Mouse (Mus musculus) lung, postnatal 4 days (tissue): Measurements from ENCODE around the gene Fmnl1.

ENCODE experiments used
- DNase-seq, 2 experiments: peaks; one replicate each; pipeline ENCODE4 v3.0.0; 2021

The Fmnl1 gene

DNA sequence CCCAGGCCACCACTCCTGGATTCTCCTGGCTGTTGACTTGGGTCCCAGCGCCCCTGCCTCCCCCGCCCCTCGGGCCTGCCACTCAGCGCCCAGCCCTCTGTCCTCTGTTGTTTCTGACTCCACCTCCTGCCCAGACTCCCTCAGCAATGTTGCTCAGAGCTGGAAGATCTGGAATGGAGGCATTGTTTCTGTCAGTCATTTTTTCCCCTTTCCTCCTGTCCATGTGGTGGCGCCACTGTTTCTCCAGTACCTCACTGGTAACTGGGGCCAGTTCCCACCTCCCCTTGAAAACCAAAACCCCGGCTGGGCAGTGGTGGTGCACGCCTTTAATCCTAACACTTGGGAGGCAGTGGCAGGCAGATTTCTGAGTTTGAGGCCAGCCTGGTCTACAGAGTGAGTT is 9.5 kb upstream of the Fmnl1 start:
- DNase-seq, result no peak

DNA sequence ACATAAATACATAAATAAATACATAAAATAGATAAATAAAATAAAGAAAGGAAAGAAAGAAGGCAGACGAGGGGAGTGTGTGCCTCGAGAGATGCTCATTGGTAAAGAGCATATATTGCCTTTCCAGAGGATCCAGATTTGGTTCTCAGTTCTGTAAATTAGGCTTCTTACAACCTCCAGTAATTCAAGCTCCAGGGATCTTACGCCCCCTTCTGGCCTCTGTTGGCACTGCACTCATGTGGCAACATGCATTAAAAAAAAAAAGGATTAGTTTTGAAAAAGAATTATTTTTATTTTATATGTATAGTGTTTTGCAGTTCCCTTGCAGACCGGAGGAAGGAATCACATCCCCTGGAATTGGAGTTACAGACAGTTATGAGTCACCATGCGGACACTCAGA is 8.8 kb upstream of the Fmnl1 start:
- peak in 1 of 2 experiments; percentile 47 for DNase-seq

DNA sequence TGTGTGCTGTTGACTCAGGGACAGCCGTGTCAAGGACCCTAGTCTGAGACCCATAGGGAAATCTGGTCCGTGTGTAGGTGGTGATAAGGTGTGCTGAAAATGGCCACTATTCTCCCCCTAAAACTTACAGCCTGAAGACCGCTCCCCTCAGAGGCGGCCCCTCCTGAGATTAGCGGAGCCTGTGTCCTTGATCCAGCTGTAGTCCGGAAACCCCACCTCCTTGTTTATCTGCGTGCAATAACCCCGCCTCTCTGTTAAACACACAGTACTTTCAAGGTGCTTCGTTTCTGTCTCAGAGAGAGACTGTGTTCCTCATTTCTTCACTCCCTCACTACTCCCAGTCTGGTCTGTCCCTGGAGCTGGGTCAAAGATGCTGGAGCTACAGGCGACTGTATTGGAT is 6.5 kb upstream of the Fmnl1 start:
- peak in 1 of 2 experiments; percentile 35 for DNase-seq

DNA sequence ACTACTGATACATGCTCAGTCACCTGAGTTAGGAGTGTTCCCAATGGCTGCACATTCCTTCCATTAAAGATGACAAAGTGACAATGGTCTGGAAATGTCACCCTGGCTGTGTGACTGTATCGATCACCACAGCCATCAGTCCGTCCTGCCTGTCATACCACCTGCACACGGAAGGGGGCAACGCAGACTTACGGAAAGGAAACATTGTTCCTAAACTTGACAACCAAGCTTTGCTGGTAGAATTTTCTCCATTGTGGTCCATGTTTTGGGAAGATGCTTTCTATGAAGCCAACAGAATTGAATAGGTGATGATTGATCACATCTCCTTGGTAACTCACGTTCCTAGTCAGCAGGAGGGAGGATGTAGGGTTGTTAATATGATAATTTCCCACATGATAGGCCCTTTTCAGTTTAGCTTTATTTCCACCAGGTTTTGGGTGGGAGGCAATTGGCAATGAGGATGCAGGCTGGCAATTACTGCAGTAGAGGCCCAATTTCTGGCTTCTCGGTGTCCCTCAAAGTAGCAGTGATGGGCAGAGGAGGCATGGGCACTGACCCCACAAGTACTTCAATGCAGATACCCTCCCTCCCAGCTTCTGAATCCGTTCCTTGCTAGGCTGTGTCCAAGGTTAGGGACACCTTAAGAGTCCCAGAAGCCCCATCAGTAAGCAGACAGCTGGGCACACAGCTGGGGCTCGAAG is 2.1 kb upstream of the Fmnl1 start:
- peak; percentile 61 to 81 for DNase-seq

DNA sequence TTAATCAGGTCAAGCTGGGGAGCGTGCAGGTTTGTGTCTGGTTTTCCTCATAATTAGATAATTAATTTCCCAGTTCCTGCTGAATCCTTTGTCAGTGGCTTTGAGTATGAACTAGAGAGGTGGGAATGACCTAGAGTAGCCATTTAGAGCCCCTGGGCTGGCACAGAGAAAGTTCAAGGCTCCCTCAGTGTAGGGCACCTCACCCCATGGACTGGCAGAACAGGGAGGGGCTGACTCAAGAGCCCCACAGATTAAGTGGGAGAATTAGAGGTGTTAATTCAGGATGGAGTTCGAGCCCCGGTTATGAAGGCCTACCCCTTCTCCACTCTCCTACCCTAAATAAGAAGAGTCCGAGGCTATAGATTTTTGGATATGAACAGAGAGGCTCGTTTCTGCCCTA is 1.2 kb upstream of the Fmnl1 start:
- no peak for DNase-seq

DNA sequence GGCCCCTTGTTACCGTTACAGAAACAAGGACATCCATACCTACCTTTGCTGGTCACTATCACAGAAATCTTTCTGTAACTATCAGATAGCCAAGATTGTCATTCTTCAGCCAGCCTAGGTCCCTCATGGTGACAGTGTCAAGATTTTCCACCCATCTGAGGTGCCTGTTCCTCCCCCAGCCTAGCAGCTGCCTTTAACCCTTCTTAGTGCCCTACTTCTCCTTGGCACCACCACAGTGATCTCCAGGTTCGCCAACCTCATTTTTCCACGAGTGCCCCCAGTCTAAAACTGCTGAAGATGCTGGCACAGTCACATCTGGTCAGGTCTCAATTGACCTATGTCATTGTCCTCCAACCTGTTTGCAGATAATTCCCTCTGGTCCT is 805 bp upstream of the Fmnl1 start:
- DNase-seq, result no peak

DNA sequence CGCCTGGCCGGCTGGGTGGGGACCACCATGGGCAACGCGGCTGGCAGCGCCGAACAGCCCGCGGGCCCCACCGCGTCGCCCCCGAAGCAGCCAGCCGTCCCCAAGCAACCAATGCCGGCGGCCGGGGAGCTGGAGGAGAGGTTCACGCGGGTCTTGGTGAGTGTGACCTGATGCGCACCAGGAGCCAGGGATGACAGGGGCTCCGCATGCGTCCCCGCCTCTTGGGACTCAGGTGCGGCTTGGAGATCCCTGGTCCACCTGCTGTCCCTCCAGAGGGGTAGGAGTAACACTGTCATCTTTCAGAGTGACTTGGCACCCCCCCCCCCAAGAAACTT is 346 bp downstream of the Fmnl1 start:
- no peak for DNase-seq

DNA sequence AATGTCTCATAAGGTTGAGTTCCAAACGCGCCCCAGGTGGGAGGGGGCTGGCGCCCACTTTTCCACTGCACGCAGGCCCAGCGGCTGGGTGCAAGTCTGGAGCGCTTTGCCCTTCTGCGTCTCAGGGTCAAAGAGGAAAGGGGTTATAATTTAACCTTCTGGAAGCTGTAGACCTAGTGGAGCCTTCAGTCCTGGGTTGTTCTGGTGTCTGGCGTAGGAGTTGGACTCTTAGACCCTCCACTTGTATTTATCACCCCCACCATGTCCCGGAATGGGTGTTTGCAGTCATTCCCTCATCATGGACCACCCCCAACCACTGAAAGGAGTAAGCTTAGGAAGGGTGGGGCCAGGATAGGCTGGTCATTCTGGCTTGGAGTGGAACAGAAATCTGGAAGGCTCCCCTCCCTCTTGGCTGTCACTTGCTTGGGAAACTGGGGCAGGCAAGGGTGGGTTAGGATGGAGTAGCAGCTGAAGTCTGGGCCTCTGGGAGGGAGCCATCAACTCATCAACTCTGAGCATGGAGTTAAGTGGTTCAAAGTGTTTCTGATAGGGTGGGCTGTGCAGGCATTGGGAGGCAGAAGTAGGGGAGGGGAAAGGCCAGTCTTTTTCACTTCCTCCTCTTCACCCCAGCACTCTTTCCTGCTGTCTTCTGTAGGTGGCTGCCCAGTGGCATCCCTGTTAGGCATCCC is 940 bp downstream of the Fmnl1 start:
- peak in 1 of 2 experiments; percentile 36 for DNase-seq

DNA sequence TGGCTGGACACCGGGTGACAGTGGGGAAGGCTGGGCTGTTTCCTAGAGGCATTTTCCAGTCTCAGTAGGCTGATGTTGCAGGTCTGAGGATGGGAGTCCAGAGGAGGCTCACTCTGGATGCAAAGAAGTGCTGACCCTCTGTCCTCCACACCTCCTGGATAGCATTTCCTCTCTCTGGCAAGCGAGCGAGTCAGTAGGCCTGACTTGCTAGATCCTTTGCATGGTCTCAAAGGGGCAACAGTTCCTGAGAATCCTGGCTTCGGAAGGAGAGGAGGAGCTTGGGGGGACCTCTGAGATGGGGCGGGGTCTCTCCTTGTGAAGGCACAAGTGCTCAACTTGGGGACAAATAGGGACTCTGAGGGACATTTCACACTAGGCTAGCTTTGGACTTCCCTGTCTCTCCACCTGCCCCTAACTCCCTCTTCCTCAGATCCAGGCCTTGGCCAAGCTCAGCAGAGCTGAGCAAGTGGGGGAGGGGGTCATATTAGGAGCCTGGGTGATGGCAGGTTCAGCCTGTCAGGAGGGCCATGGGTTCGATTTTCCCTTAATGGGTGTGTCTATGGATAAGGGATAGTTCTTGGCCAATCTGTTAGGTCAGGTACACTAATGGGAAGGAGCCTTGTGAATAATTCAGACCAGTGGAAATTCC is 1.6 kb downstream of the Fmnl1 start:
- DNase-seq, result no peak

DNA sequence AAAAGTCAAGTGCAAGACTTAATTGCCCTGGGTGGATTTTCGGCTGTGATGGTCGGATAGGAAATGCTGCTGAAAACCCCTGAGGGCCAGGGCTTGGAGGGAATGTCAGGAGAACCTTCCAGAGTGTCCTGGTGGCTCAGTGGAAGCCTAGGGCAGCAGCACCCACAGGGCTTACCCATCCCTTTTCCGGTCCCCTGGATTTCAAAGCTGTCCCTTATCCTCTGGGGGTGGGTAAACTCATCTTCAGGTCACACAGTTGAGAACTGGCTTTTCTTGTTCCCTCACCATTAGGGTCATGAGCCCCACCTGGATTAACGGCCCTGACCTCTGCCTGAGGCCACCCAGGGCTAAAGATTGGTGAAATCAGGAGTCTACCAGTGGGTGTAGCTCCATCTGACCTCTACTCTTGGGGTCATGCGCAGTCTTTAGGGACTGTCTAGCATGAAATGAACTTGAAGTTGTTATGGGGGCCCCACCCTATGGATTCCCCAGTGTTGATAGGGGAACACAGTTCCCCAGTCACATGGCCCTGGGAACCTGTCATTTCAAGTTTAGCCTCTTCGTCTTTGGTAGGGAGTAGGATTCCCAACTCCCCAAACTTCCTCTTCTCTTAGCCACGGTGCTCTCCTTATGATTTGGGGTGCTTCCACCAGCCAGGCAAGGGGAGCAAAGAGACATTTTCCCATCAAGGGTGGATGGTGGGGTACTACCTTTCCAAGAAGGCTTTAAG is 2.3 kb downstream of the Fmnl1 start:
- DNase-seq, result peak in 1 of 2 experiments; percentile 32

DNA sequence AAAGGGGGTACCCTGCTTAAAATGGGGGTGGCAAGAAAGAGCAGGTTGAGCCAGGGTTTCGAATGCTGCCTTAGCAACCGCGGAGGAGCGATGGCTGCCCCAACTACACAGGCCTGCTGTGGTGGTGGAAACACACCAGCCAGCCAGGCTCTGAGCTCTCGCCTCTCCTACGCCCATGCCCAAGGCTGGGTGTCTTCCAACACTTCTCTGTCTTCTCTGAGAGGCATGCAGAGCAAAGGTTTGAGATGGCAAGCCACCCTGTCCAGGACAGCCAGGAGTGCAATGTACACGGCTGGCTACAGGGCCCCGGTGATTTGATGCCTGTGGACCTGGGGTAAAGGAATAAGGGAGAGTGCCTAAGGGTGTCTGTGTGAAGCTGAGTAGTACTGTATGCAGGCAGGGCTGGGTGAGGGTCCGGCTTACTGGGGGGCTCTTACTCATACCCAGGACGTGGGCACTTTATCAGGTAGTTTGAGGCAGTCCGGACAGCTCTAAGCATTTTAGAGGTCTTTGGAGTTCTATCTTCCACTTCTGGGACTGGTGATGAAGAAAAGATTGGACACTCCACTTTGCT is 3.0 kb downstream of the Fmnl1 start:
- no peak for DNase-seq

DNA sequence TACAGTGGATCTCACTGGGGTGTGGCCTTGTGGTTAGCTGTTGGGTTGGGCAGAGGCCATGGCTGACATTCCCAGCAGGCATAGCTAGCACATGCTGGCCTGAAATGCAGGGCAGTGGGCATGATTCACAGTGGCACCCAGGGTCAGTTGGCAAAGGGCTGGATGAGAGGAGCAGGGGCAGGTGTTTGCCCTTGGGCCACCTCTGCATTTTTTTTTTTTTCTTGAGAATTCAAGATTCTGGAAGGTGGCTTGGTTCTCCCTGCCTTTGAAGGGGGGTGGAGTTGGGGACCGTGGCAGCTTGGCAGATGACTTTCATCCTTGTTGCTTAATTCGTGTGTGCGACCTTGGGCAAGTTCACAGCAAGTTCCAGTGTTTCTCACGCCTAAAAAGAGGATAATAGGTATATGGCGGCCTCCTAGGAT is 3.5 kb downstream of the Fmnl1 start:
- DNase-seq, result peak in 1 of 2 experiments; percentile 33

DNA sequence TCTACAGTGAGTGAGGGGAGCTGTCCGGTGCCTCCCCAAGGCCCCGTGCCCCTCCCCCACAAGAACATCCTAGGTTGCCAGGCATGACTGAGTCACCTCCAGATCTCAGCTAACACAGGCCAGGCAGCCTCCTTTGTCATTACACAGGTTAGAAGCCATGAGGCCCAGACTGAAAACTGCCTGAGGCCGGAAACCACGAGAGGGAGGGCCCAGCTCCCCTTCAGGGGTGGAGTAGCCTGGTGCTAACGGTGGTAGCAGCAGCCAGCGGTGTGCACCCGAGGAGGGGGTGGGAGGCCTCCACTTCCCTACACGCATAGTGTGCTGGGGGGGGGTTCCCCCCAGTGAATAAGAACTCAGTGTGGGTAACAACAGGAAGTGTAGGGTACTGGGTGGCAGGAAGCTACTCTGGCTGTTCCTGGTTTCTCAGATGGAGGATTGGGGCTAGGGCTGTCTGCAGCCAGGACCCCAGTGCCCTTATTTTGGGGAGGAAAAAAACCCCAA is 4.0 kb downstream of the Fmnl1 start:
- DNase-seq, result peak; percentile 79 to 86

DNA sequence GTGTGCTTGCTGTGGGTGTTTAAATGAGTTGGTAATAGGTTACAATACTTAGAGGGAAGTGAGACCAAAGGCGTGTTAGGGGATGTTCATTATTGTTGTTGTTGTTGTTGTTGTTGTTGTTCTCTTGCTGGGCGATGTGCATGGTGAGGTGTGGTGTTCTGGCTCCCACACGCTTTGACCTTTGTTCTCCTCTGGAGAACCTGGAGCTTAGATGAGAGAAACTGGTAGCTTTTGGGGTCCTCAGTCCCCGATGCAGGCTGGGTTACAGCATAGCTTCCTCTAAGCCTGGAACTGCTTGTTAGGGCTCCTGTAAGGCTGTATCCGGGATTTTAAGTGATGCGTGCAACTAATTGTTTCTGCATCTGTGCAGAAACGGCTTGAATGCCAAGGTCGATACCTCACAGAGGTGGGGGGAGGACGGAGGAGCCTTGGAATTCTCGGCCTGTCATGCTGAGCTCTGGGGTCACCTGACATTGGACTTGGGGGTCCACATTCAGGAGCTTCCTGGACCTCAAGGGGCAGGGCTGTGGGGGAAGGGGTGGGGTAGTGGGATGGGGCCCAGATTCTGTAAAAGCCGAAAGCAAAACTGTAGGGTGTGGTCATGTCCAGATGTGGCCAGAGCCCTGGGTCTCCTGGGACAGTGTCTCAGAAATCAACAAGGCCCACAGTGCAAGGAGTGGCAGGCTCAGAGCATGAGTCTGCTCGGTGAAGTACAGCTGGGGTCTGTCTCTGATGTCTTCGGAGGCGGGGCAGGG is 5.0 kb downstream of the Fmnl1 start:
- no peak for DNase-seq

DNA sequence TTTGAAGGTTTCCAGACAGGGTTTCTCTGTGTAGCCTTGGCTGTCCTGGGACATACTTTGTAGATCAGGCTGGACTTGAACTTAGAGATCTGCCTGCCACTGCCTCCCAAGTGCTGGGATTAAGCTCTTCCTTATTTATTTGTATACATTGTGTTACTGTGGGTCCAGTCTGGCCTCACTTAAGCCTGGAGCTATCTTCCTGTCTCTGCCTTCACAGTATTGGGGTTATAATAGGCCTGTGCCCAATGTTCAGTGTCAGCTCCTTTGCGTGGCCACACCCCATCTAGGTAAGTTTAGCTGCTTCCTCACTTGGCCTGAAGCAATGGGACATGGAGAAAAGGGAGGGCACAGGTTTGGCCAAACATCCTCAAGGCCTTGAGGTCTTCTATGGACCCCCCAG is 5.6 kb downstream of the Fmnl1 start:
- no peak for DNase-seq

DNA sequence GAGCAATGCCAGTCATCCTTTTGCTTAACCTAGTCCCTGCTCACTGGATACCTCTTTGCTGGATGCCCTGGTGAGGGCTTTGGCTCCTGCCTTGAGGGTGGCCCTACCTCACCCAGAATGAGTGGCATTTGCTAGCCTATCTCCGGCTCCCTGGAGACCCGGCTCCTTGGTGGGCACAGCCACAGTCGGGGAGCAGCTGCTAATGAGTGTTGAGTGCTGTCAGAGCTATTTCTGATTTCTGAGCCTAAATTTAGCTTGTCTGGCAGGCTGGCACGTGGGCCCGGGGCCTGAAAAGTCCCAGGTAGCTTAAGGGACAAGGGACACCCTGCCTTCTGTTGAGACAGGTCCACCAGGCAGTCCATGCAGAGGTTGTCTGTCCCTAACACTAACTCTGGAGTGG is 6.3 kb downstream of the Fmnl1 start:
- DNase-seq, result no peak

DNA sequence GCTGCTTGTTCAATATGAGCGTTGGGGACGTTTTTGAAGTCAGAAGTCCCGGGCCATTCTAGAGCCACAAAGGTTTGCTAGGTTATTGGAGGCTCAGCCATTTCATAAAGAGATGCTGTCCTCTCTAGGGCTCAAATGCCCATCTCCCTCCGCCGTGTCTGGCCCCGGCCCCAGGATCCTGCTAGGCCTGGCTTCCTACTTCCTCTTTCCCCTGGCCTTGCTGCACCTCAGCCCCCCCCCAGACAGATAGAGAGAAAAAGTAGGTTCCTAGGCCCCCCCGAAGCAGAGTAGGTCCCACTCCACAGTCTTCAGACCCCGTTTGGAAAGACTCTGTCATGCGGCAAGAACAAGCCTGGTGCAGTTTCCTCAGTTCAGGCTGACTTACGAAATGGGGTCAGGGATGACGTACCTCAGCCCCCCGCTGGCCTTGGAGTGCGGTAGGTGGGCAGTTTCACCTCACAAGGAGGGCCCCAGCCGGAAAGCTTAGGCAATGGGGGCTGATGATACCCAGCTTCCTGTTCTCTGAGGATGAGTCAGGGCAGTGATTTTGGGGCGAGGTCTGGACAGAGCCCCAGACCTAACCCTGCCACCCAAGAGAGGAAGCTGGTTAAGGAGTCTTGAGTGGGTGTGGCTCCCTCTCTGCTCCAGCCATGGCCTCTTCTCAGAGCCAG is 7.0 kb downstream of the Fmnl1 start:
- peak; percentile 75 to 77 for DNase-seq

DNA sequence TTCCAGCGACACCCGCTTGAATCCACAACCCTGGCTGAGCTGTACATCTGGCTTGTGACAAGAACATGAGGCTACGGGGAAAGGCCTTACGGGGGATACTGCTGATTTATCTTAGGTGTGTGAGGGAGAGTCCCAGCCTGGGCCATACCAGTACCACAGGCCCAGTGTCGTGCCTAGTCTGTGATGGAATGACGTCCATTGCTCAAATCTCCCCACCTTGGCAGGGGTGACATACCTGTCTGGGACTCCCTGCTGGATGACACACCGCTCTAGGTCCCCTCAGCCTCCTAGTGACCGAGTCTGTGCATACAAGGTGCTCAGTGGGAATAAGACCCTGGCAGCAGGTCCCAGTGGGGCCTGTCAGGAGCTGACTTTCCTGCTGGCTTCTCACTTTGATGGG is 7.8 kb downstream of the Fmnl1 start:
- no peak for DNase-seq

DNA sequence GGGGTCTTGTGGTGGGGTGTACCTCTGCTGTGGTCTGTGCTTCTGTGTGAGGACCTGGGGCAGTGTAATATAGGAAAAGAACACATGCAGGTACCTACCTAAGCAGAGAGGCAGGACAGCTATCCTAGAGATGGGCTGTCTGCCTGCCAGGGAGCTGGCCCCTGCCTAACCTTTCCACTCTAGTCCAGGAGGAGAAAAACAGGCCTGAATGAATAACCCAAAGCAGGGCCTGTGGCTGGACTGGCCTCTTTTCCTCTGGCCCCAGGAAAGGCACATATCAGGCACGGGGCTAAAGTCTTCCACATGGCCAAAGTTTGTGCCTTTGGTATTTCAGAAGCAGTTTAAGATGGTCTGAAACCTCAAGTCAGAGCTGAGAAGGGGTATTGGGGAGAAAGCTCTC is 9.5 kb downstream of the Fmnl1 start:
- DNase-seq, result no peak

DNA sequence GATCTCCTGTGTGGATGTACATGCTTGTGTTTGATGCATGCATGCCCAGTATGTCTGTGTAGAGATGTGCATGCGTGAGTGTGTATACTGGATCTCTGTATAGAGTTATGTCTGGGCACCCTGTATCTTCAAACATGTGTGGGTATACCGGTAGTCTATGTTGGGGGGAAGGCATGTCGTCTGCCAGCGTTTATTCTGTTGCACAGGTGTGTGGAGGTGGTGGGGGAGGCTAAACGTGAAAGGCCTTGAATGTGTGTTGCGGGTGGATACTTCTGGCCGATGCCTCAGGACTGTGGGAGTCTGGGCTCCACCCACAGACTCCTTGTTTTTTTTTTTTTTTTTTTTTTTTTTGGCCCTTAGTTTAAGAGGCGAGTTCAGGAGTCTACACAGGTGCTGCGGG is 10.4 kb downstream of the Fmnl1 start:
- DNase-seq, result no peak

DNA sequence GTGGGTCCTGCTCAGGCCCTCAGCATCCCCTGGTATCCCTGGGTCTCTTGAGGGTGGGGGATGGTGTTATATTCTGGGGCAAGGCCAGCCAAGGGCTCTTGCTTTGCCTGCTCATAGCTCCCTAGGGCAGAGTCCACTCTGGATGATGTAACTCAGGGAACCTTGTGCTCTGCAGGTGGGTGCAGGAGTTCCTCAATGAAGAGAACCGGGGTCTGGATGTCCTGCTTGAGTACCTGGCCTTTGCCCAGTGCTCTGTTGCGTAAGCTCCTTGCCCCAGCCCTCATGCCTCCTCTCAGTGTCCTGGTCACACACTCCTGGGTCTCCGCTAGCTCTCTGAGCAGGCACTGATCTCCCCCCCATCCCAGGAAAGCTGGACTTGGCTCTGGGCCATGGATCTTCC is 11.0 kb downstream of the Fmnl1 start:
- peak in 1 of 2 experiments; percentile 20 for DNase-seq

DNA sequence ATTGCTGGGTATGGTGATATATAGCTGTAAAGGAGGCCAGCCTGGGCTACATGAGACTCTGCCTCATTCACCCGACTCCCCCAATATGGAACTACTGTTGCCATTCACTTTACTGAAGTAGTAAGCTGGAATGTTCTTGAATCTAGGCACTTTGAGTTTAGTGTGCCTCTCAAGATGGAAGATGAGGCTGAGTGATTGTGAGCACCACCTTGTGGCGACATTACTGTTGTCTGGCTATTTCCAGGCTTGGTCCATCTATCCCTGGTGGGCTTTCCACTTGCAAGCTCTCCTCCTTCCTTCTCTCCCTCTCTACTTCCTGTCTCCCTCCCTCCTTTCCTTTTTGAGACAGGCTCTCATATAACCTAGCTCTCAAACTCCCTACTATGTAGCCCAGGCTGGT is 14.0 kb downstream of the Fmnl1 start:
- peak; percentile 27 to 60 for DNase-seq
